Mouse (Mus musculus) cerebellum, adult 2 months (tissue): ENCODE results near the gene Ephb2. TPM values are rescaled to one million over a fixed set of nuclear protein-coding genes. Genes with fewer than 3 reads are reported as not detected.

Source experiments
- DNase-seq, 2 experiments: peaks; one replicate each; pipeline ENCODE4 v3.0.0; 2021
- H3K27ac ChIP-seq: fragments of 200-500 bp; 2 replicates; pipeline ENCODE4 v1.5.1; 2012; ENCODE audit warnings: low read length, control low read depth, inconsistent platforms; ENCODE audit not compliant: insufficient read depth
- H3K27me3 ChIP-seq: fragments of 200-500 bp; 2 replicates; pipeline ENCODE4 v1.6.1; 2012; ENCODE audit warnings: inconsistent platforms, mild to moderate bottlenecking, low read length, moderate library complexity; ENCODE audit not compliant: control insufficient read depth, insufficient read depth
- H3K4me1 ChIP-seq: fragments of 200-500 bp; 2 replicates; pipeline ENCODE4 v1.6.1; 2011; ENCODE audit warnings: low read length; ENCODE audit not compliant: control insufficient read depth, insufficient read depth
- H3K4me3 ChIP-seq: fragments of 200-500 bp; replicated peaks from 2 replicates; pipeline ENCODE3; 2011; ENCODE audit warnings: mild to moderate bottlenecking, low read depth, low read length, control low read depth; ENCODE audit not compliant: insufficient read depth
- CTCF ChIP-seq: fragments of 200-500 bp; IDR thresholded peaks from 2 replicates; pipeline ENCODE4 v1.5.1; 2011; ENCODE audit warnings: low read depth, mild to moderate bottlenecking, control low read depth, low read length, moderate library complexity, borderline replicate concordance; ENCODE audit not compliant: insufficient read depth
- POLR2A ChIP-seq: fragments of 200-500 bp; IDR thresholded peaks from 2 replicates; pipeline ENCODE4 v1.6.1; 2011; ENCODE audit warnings: low read length, control low read depth, borderline replicate concordance; ENCODE audit not compliant: insufficient read depth
- WGBS: fragments of 180-500 bp; shearing (Covaris S2); methylation state at CpG from one replicate; pipeline ENCODE4 v1.1.7; 2018; 5-methylcytosine and 5-hydroxymethylcytosine counted together
- polyA plus RNA-seq: library from polyadenylated mRNA; depleted of rRNA; stranded (reverse); fragments of >200 nt; gene quantifications from 2 replicates; pipeline ENCODE4 v1.2.3, GENCODE M21; 2012

Gene Ephb2
- polyA plus RNA-seq, 1 experiment = 29.1 TPM

DNA sequence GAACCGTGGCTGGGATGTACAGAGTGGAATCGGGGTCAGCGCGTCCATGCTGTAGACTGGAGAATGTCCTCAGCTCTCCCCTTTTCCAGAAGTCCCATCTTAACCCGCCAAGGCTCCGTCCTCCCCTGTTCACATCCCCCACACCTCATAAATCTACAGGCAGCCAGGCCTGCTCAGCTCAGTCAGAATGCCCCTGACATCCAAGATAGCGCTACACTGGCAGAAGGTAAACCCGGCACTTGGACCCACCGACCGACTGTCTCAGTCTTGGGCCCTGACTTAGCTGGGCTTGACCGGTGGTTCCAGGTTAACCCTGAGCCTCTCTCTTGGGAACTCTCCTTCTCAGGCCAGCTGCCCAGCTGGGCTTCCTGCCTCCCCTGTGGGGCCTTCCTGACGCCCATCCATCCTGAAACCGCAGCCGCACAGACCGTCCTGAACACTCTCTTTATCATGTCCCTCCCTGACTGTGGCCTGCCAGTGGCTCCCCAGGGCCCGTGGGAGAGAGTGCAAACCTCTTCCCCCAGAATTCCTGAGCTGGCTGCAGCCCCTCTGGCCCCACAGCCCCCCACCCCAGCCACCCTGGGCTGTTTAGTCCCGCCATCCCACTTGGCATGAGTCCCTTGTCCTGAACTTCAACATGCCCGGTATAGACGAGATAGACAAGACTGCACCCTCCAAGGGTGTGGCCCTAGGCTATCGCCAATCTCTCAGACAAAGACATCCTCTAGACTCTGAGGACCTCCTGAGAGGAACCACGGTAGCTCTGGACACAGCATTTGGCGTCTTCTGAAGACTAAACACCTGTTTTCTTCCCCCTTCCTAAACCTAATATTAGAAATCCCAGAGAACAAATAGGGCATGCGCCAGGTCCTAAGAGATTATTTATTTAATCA, 37.9 kb downstream of the Ephb2 start:
- no peak for DNase-seq
- WGBS = 59% methylated on average over 23 of the region's 23 CpGs
- no peaks in the 10 kb centered on the region for H3K27me3 ChIP-seq
- H3K27ac ChIP-seq = no peak overlapping the region
- TF ChIP-seq POLR2A (no peak), CTCF (no peak)
- H3K4me3 ChIP-seq = no peak overlapping the region
- H3K4me1 ChIP-seq = peaks cover 66% of the 10 kb centered on the region

DNA sequence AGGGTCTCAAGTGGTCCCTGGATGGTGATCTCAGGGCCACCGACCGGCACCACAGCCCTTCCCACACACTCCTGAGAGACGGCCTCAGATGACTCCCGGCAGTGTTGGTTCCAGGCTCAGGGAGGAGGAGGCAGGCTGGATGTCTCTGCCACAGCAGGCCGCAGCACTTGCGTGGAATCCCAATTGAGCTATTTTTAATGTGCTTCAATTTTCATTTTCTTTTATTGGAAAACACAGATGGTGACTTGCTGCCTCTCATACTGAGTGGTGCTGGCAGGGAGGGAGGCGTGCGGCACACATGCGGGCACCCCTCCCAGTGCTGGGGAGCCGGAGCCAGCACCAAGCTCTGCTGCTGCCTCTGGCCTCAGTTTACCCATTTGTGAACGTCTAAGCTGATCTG, 42.5 kb downstream of the Ephb2 start:
- no peak for TF ChIP-seq CTCF
- no peak for TF ChIP-seq POLR2A
- DNase-seq = peak; percentile 68 to 83
- Histone ChIP-seq H3K27me3 (no peaks in the 10 kb centered on the region), H3K4me3 (no peak overlapping the region), H3K27ac (no peak overlapping the region; the same call in 1 of the 2 replicates), H3K4me1 (peaks cover 75% of the 10 kb centered on the region)
- 9% methylated on average over 11 of the region's 11 CpGs for WGBS

DNA sequence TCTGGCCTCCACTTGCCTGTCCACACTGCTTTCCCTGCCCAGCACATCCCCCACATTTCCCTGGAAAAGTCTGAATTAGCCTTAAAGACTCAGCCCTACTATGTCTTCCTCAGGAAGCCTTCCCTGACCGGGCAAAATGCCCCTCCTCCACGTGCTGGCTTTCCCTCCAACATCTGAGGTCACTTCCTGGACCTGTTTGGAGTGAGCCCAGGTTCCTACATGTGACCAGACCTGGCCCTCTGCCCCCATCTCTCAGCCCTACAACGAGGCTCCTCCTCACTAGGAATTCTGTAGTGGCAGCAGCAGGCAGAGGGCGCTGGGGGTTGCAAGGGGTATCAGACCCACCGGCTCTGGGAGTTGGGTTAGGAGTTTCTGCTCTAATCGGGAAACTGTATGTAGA, 46.0 kb downstream of the Ephb2 start:
- 41% methylated on average over 6 of the region's 6 CpGs for WGBS
- Histone ChIP-seq H3K27me3 (no peaks in the 10 kb centered on the region), H3K4me3 (no peak overlapping the region), H3K27ac (no peak overlapping the region), H3K4me1 (peaks cover 71% of the 10 kb centered on the region)
- DNase-seq = peak; percentile 65 to 70
- no peak for TF ChIP-seq CTCF
- TF ChIP-seq POLR2A = no peak

DNA sequence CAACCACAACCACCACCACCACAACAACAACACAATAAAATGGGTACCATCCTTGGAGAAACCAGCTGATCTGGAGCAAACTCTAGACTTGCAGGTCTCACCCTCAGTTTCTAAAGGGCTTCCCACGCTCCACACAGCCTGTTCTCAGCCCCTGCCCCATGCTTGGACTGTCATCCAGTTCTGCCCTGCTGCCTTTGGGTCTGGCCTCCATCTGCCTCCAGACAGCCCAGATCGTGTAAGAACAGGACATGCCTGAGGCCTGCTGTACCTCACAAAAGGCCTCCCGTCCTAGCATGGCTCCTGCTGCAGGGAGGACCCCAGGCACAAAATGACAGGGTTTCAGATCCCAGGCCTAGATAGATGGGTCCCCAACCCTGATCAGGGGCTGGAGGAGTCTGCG, 48.4 kb downstream of the Ephb2 start:
- TF ChIP-seq POLR2A (no peak), CTCF (no peak)
- Histone ChIP-seq H3K27ac (no peak overlapping the region), H3K27me3 (no peaks in the 10 kb centered on the region), H3K4me1 (peaks cover 57% of the 10 kb centered on the region), H3K4me3 (no peak overlapping the region)
- DNase-seq = peak in 1 of 2 experiments; percentile 12
- WGBS = 58% methylated on average over 4 of the region's 4 CpGs

DNA sequence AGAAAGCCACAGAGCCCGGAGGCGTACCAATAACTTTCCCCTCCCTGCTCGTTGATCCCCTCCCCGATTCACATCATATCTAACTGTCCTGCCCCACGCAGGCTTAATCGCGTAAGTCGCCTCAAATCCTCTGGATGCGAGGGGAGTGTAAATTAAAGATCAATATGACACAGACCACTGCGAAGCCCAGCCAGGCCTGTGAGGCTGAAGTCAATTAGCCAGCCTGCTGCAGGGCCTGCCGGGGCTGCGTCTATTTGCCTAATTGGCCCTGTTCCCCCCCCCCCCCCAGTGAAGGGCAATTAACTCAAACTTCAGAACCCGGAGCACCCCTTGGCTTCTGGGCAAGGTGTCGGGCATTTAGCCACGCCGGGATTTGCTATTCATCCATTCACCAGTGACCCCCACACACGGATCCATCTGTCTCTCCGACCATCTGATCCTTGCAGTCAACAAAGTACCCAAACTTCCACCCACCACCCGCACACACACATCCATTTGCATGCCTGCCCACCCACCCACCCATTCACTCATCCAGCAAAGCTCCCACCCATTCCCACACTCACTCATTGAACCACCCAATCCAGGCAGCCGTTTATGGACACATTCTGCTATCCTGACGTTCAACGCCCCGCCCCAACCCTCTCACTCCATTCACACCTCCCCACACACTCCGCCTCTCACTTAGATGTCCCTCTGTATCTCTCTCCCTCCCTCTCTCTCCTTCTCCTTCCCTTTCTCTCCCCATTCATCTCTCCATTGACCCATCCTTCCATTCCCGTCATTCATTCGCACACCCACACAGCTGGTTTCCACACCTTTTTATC, 49.1 kb downstream of the Ephb2 start:
- peaks cover 63% of the 10 kb centered on the region for H3K4me1 ChIP-seq
- WGBS = 48% methylated on average over 26 of the region's 26 CpGs
- DNase-seq = peak in 1 of 2 experiments; percentile 44

DNA sequence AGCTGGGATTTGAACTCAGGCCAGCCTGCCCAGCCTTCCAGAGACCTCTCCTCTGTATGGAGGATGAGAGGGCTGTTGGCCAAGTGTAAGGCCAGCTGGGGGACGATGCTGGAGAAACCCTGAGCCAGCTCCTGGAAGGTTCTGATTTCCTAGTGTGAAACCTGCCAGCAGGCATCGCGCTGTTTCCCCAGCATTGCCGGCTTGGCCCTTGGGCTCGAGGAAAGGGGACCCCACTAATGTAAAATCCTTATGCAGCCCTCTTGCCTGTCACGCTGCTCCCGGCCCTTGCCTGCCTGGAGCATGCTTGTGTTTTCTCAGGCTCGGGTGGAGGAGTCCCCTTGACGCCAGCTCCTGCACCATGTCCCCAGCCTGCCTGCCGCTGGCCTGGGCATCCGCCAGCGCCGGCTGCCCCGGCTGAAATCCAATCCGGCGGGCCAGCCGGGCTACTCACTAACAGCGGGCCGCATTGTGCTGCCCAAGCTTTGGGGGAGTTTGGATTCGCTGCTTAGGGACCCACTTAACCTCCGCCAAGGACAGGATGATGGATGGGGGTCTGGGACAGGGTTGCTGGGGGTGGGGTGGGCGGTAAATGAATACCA, 52.1 kb downstream of the Ephb2 start:
- H3K4me3 ChIP-seq = no peak overlapping the region
- peaks cover 47% of the 10 kb centered on the region for H3K4me1 ChIP-seq
- H3K27me3 ChIP-seq = no peaks in the 10 kb centered on the region
- TF ChIP-seq CTCF = no peak
- no peak for TF ChIP-seq POLR2A
- DNase-seq = peak; percentile 42 to 44
- WGBS = 31% methylated on average over 22 of the region's 22 CpGs
- no peak overlapping the region for H3K27ac ChIP-seq

More for the DNA sequence above, 49.1 kb downstream of the Ephb2 start:
- TF ChIP-seq POLR2A = no peak
- no peak for TF ChIP-seq CTCF
- no peak overlapping the region for H3K27ac ChIP-seq
- H3K27me3 ChIP-seq = no peaks in the 10 kb centered on the region
- no peak overlapping the region for H3K4me3 ChIP-seq

DNA sequence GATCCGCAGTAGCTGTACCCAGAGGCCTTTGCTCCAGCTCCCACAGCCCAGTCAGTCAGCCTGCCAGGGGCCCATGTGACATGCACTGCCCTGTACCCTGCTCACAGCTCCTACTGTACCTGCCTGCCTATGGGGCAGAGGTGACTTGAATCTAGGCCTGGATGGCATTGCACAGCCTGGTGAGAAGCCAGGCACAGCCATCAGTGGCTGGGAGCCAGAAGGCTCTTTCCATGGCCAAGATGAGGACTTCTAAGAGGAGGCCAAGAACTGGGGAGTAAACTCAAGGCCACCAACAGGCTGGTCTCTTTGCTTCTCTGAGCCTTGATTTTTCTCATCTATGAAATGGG, 53.2 kb downstream of the Ephb2 start:
- no peaks in the 10 kb centered on the region for H3K27me3 ChIP-seq
- no peak overlapping the region for H3K27ac ChIP-seq
- TF ChIP-seq CTCF (no peak), POLR2A (no peak)
- DNase-seq = peak; percentile 63 to 68
- no peak overlapping the region for H3K4me3 ChIP-seq
- WGBS = 63% methylated on average over 1 of the region's 1 CpGs
- H3K4me1 ChIP-seq = peaks cover 41% of the 10 kb centered on the region

DNA sequence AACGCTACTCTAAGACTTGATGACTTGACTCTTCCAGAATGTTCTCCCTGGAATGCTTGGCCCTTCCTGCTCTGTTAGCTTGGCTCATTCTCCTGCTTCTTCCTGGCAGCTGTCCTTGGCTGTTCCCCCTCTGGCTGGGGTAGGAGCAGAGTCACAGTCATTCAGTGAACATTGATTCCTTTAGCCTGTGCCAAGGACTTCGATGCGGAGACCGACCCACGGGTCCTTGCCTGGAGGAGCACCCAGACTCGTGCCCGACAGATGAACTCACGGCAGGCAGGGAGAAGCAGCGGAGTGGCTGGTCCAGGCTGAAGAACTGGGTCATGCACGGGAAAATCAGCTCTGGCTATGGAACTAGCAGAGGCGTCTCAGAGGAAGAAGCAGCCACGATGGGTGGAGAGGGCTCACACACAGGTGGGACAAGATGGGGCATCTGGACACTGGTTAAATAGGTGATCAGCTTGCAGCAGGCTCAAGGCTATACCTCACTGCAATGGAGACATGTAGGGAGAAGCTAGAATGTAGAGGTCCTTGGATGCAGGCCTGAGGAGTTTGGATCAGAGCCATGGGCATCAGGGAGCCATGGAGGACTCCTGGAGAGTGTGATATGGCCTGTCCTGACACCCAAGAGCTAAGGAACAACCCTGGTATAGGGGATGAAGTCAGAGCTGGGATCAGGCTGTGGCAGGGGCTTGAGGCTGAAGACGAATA, 53.8 kb downstream of the Ephb2 start:
- Histone ChIP-seq H3K27ac (no peak overlapping the region), H3K4me3 (no peak overlapping the region), H3K27me3 (no peaks in the 10 kb centered on the region), H3K4me1 (peaks cover 39% of the 10 kb centered on the region)
- TF ChIP-seq CTCF (no peak), POLR2A (no peak)
- peak; percentile 61 to 64 for DNase-seq
- 8% methylated on average over 13 of the region's 13 CpGs for WGBS
